Mouse (Mus musculus) intestine, embryonic 16.5 days (tissue): Measurements from ENCODE around the gene Atf5. TPM values are rescaled to one million over a fixed set of nuclear protein-coding genes. Genes with fewer than 3 reads are reported as not detected.

Experiments used
- ATAC-seq: fragments of 200-750 bp; cut with Nextera tagmentation; 2 replicates; pipeline ENCODE4 v1.8.0; 2017; ENCODE audit warnings: moderate TSS enrichment, moderate library complexity
- H3K27ac ChIP-seq: fragments of 300-500 bp; sonication (generic); 2 replicates; pipeline ENCODE4 v1.5.1; 2014; ENCODE audit warnings: mild to moderate bottlenecking, low read length
- H3K27me3 ChIP-seq: fragments of 300-500 bp; sonication (generic); replicated peaks from 2 replicates; pipeline ENCODE4 v1.6.1; 2014; ENCODE audit warnings: low read length, control low read depth, mixed read lengths; ENCODE audit not compliant: control insufficient read depth, insufficient read depth
- H3K36me3 ChIP-seq: fragments of 300-500 bp; sonication (generic); 2 replicates; pipeline ENCODE4 v1.6.1; 2014; ENCODE audit warnings: low read length, control low read depth; ENCODE audit not compliant: control insufficient read depth, insufficient read depth
- H3K4me1 ChIP-seq: fragments of 300-500 bp; sonication (generic); 2 replicates; pipeline ENCODE4 v1.6.1; 2014; ENCODE audit warnings: low read length, control low read depth, mixed read lengths; ENCODE audit not compliant: control insufficient read depth, insufficient read depth
- H3K4me2 ChIP-seq: fragments of 300-500 bp; sonication (generic); 2 replicates; pipeline ENCODE4 v1.6.1; 2014; ENCODE audit warnings: low read depth, low read length, control low read depth
- H3K4me3 ChIP-seq: fragments of 300-500 bp; sonication (generic); 2 replicates; pipeline ENCODE4 v1.5.1; 2014; ENCODE audit warnings: mild to moderate bottlenecking, low read length
- H3K9ac ChIP-seq: fragments of 300-500 bp; sonication (generic); 2 replicates; pipeline ENCODE4 v1.6.1; 2014; ENCODE audit warnings: low read depth, low read length
- H3K9me3 ChIP-seq: fragments of 300-500 bp; sonication (generic); 2 replicates; pipeline ENCODE4 v1.6.1; 2016; ENCODE audit warnings: low read length, control low read depth; ENCODE audit not compliant: control insufficient read depth
- WGBS: fragments of 180-500 bp; shearing (Covaris S2); extraction: QIAGEN DNeasy Blood & Tissue Kit; methylation state at CpG from one replicate; pipeline ENCODE4 v1.1.7; 2014; 5-methylcytosine and 5-hydroxymethylcytosine counted together
- microRNA counts: library from miRNA; unstranded; fragments of <30 nt; microRNA quantifications from one replicate; lab custom pipeline; 2016
- microRNA-seq: library from miRNA; unstranded; fragments of <30 nt; microRNA quantifications from one replicate; pipeline ENCODE4, GENCODE M21; 2016
- polyA plus RNA-seq: library from polyadenylated mRNA; unstranded; fragments of >200 nt; fragmentation: Nextera tagmentation; extraction: Ambion mirVana; gene quantifications from 2 replicates; pipeline ENCODE4 v1.2.1, GENCODE M21; 2015

Atf5 gene
- polyA plus RNA-seq, 1 experiment from 2014 or later, result 5.5 TPM

DNA sequence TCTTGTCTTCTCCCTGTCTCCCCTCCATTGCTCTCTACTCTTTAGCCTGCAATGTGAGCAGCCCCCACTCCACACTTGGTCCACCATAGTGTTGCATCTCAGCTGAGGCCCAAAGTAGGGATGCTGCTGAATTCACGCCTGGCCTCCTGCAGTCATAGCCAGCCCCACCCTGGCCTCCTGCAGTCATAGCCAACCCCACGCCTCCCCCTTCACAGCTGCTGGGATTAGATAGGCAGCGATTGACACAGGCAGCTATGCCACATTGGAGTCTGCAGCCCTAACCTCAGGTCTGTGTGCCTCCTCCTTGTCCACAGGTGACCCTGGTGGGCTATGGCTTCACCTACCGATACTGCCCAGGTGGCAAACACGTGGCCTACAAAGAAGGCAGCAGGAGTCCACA lies 48.3 kb downstream of the Atf5 start:
- no peak for ATAC-seq
- H3K9ac ChIP-seq, result no peak overlapping the region
- H3K4me1 ChIP-seq, result no peaks in the 10 kb centered on the region
- H3K9me3 ChIP-seq, result no peaks in the 10 kb centered on the region
- H3K4me3 ChIP-seq, result no peak overlapping the region
- H3K27me3 ChIP-seq, result no peaks in the 10 kb centered on the region
- H3K4me2 ChIP-seq, result no peak overlapping the region
- peaks cover 14% of the 10 kb centered on the region for H3K36me3 ChIP-seq
- WGBS, result 85% methylated on average over 5 of the region's 5 CpGs
- H3K27ac ChIP-seq, result no peak overlapping the region

MicroRNA genes within 50 kb of the gene (microRNA counts, 519-probe panel; counts per million panel counts)
- 35.7 counts per million for microRNA mmu-miR-707 (lab: Ali Mortazavi, UCI)

Small RNA genes lying within 50 kb of the gene (microRNA-seq; reads per million reads assigned to microRNA genes)
- not detected for gene Mir707

Other genes with a start within 250 kb of the Atf5 start
- gene Napsa, start 244.3 kb downstream of the Atf5 start, polyA plus RNA-seq, result 3.4 and 3.9 TPM in 2 replicates
- gene Kcnc3, start 226.0 kb downstream of the Atf5 start, polyA plus RNA-seq, result 0.20 and 0.22 TPM in 2 replicates
- 70.3 and 81.3 TPM in 2 replicates for gene Myh14, start 145.8 kb downstream of the Atf5 start, polyA plus RNA-seq
- gene Izumo2, start 107.9 kb downstream of the Atf5 start, polyA plus RNA-seq, result not detected in 2 replicates
- 47.3 and 48.5 TPM in 2 replicates for gene Vrk3, start 68.2 kb downstream of the Atf5 start, polyA plus RNA-seq
- 1.8 and 2.0 TPM in 2 replicates for gene Zfp473, start 65.6 kb downstream of the Atf5 start, polyA plus RNA-seq
- gene Nup62, start 570 bp downstream of the Atf5 start, polyA plus RNA-seq, result 78.7 and 87.8 TPM in 2 replicates
- 1.5 and 1.8 TPM in 2 replicates for gene Il4i1, start 271 bp downstream of the Atf5 start, polyA plus RNA-seq
- gene Akt1s1, start 32.3 kb upstream of the Atf5 start, polyA plus RNA-seq, result 105 and 107 TPM in 2 replicates
- gene Tbc1d17, start 32.4 kb upstream of the Atf5 start, polyA plus RNA-seq, result 73.6 and 77.9 TPM in 2 replicates
- 26.6 and 30.6 TPM in 2 replicates for gene Pnkp, start 40.5 kb upstream of the Atf5 start, polyA plus RNA-seq
- gene Ptov1, start 53.1 kb upstream of the Atf5 start, polyA plus RNA-seq, result 71.8 and 159 TPM in 2 replicates
- gene Med25, start 76.1 kb upstream of the Atf5 start, polyA plus RNA-seq, result 86.6 and 98.5 TPM in 2 replicates
- 18.2 and 19.4 TPM in 2 replicates for gene Fuz, start 79.4 kb upstream of the Atf5 start, polyA plus RNA-seq
- gene Ap2a1, start 112.8 kb upstream of the Atf5 start, polyA plus RNA-seq, result 56.8 and 61.2 TPM in 2 replicates
- 0.28 TPM in 1 of 2 replicates, not detected in the other for gene Tsks, start 126.5 kb upstream of the Atf5 start, polyA plus RNA-seq
- 14.0 and 14.2 TPM in 2 replicates for gene Cpt1c, start 158.2 kb upstream of the Atf5 start, polyA plus RNA-seq
- gene Prmt1, start 169.9 kb upstream of the Atf5 start, polyA plus RNA-seq, result 363 and 439 TPM in 2 replicates
- 96.1 and 115 TPM in 2 replicates for gene Irf3, start 181.0 kb upstream of the Atf5 start, polyA plus RNA-seq
- gene Bcl2l12, start 182.1 kb upstream of the Atf5 start, polyA plus RNA-seq, result 33.0 and 36.9 TPM in 2 replicates
- gene Scaf1, start 199.7 kb upstream of the Atf5 start, polyA plus RNA-seq, result 20.1 and 23.2 TPM in 2 replicates
- 61.4 and 62.6 TPM in 2 replicates for gene Rras, start 201.3 kb upstream of the Atf5 start, polyA plus RNA-seq
- 6.3 and 6.4 TPM in 2 replicates for gene Prr12, start 236.2 kb upstream of the Atf5 start, polyA plus RNA-seq
- gene Nosip, start 245.8 kb upstream of the Atf5 start, polyA plus RNA-seq, result 54.0 and 56.0 TPM in 2 replicates
- 38.3 and 40.4 TPM in 2 replicates for gene Prrg2, start 246.0 kb upstream of the Atf5 start, polyA plus RNA-seq